Mouse (Mus musculus) spleen, adult 10 weeks (tissue): ENCODE measurements around the gene Olfr446. TPM values are rescaled to one million over a fixed set of nuclear protein-coding genes. Genes with fewer than 3 reads are reported as not detected.

Experiments used
- polyA plus RNA-seq: library from polyadenylated mRNA; stranded (reverse); fragments of 350-450 nt; fragmentation: Illumina TruSeq; extraction: RNeasy Lipid Tissue Mini Kit (QIAGEN cat#74804); gene quantifications from one replicate; pipeline ENCODE4 v1.2.3, GENCODE M21; 2015; ENCODE audit warnings: low replicate concordance; ENCODE audit not compliant: insufficient read depth

The Olfr446 gene
- polyA plus RNA-seq = not detected

GRCm38 (mm10) chr6:42921077-42921476, at the start of gene Olfr446:
Gene Olfr446, plus strand, starts transcription at chr6:42921377.

GRCm38 (mm10) chr6:42890141-42890540, 31.0 kb upstream of the Olfr446 start, which contains the start of gene Olfr448:
Gene Olfr448, plus strand, starts transcription at chr6:42890441.

GRCm38 (mm10) chr6:42908578-42908977, 12.6 kb upstream of the Olfr446 start, which contains the start of gene Olfr447:
Gene Olfr447, plus strand, starts transcription at chr6:42908878.

GRCm38 (mm10) chr6:42948767-42949166, 27.6 kb downstream of the Olfr446 start, which contains the start of gene Olfr444:
Gene Olfr444, plus strand, starts transcription at chr6:42949067.

Other genes with a start within 250 kb of the Olfr446 start
- 8.8 TPM for gene Tcaf1, start 211.3 kb upstream of the Olfr446 start, polyA plus RNA-seq
- not detected for gene Olfr453, start 182.0 kb upstream of the Olfr446 start, polyA plus RNA-seq
- not detected for gene Olfr38, start 165.0 kb upstream of the Olfr446 start, polyA plus RNA-seq
- not detected for gene Olfr452, start 136.3 kb upstream of the Olfr446 start, polyA plus RNA-seq
- gene Olfr450, start 109.4 kb upstream of the Olfr446 start, polyA plus RNA-seq = not detected
- not detected for gene Olfr449, start 87.0 kb upstream of the Olfr446 start, polyA plus RNA-seq
- gene Olfr448, start 30.9 kb upstream of the Olfr446 start, polyA plus RNA-seq = not detected
- not detected for gene Olfr447, start 12.5 kb upstream of the Olfr446 start, polyA plus RNA-seq
- not detected for gene Olfr444, start 27.7 kb downstream of the Olfr446 start, polyA plus RNA-seq
- not detected for gene Olfr441, start 185.0 kb downstream of the Olfr446 start, polyA plus RNA-seq
- gene Olfr237-ps1, start 225.2 kb downstream of the Olfr446 start, polyA plus RNA-seq = not detected
- gene Olfr437, start 241.9 kb downstream of the Olfr446 start, polyA plus RNA-seq = not detected